Mouse (Mus musculus) T-helper 1 cell (primary cell): Measurements from ENCODE around the gene Cpm.

ENCODE experiments used
- in situ Hi-C: fragments of 300-600 bp; cut with MboI, MseI; formaldehyde crosslinking; loops from one replicate; pipeline ENCODE4 v1.15.1; 2025; ENCODE audit warnings: high pct_unique_total_duplicates

Gene Cpm

DNA sequence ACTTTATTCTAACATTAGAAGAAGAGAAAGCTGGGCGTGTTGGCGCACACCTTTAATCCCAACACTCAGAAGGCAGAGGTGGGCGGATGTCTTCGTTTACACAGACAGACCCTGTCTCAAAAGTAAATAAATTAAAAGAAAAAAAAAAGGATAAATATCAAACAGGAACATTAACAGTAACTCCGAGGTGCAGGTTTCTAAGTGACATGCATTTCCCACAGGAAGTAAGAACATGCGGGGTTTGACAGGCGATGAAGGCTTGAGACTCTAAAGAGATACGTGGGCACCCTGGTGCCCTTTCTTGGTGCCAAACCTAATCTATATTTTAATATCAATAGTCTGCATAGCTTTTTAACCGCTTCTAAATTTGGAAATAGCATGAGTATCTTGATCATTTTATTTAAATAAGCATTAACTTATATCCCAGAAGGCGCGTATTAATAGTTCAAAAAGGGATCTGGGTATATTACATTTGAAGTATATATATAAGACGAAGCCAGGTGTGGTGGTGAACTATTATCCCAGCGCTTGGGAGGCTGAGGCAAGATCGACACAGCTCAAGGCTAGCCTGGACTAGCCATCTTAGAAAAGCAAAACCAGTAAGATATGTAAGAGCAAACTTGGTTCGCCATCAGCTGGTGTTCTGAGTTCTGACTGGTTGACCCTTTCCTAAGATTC, 56.0 kb downstream of the Cpm start:
- in situ Hi-C loops = no loop called here

DNA sequence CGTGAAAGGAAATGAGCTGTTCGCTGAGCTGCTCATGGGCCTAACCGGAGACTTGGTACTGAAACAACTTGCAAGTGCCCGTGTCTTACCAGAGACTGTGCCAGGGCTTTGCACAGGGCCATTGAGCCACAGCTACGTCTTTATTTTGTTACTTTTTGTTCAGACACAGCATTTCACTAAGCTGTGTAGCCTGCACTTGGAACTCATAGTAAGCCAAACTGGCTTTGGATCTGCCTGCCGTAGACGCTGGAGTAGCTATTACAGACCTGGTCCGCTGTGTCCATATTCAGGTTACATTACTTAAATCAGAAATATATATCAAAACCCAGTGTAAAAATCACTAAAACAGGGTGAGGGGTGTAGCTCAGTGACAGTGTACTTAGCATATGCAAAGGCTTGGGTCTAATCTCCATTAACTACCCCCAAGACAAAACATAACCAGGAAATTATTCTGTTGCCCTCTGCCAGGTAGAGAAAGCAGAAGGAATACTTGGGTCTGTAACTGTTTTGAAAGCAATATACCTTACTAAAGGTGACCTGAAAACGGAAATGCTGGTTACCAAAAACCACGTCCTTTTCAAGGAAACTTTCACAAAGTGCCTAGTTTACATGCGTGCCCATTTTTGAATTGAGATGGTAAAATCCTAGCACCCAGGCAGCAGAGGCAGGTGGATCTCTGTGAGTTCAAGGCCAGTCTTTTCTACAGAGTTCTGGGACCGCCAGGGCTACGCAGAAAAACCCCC, 56.7 kb downstream of the Cpm start:
- in situ Hi-C loops = no loop called here

DNA sequence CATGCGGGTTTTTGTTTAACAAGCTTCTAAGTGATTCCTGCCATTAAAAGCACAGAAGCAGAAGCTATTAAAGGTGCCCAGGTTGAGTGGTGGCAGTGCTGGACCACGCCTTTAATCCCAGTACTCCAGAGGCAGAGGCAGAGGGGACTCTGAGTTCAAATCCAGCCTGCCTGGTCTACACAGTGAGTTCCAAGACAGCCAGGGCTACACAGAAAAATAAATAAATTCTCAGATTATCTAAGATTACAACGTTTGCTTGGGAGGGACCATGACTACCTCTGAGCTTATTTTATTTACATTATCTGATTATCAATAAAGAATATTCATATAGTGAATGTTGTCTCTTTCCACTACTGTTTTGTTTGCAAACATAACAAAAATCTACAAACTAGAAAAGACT, 57.7 kb downstream of the Cpm start:
- in situ Hi-C loops = no loop called here

DNA sequence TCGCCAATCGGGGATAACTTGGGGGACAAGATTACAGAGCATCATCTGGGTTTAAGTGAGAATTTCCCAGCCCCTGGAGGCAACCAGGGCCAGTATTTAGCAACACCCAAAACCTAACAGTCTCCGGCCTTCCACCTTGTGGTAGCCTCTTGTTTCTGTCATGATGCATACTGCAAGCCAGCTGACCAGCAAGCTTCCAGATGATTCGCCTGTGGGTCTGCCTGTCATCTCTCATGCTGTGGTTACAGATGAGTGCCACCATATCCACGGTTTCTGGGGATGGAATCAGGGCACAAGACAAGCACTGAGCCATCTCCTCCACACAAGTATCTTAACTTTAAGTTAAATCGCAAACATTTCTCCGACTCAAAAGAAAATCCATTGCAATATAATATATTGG, 58.3 kb downstream of the Cpm start:
- in situ Hi-C loops = no loop called here

DNA sequence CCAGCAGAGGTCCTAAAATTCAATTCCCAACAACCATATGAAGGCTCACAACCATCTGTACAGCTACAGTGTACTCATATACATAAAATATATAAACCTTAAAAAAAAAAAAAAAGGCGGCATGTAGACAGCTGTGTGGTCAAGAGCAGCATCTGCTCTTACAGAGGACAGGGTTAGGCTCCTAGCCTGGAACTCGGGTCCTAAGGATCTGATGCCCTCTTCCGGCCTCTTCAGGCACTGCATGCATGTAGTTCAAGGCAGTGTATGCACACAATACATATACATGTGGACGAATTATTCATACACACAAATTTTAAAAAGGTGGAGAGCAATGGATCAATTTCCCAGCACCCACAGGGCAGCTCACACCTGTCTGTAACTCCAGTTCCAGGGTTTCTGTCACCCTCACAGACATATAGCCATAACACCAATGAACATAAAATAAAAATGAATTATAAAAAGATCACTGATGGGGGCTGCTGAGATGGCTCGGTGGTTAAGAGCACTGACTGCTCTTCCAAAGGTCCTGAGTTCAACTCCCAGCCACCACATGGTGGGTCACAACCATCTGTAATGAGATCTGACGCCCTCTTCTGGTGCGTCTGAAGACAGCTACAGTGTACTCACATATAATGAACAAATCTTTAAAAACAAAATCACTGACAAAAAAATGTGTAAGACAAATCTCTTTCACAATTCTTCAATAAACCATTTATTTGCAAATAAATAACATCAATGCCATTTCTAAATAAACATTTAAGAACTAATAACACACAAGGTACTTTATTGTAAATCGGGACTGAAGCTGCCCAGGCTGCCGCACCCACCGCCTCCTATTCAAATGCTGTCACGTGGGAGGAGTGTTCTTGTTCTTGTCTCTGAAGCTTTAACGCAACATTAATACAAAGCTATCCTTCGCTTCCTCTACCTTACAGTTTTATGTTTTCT, 59.2 kb downstream of the Cpm start:
- in situ Hi-C loops = no loop called here

DNA sequence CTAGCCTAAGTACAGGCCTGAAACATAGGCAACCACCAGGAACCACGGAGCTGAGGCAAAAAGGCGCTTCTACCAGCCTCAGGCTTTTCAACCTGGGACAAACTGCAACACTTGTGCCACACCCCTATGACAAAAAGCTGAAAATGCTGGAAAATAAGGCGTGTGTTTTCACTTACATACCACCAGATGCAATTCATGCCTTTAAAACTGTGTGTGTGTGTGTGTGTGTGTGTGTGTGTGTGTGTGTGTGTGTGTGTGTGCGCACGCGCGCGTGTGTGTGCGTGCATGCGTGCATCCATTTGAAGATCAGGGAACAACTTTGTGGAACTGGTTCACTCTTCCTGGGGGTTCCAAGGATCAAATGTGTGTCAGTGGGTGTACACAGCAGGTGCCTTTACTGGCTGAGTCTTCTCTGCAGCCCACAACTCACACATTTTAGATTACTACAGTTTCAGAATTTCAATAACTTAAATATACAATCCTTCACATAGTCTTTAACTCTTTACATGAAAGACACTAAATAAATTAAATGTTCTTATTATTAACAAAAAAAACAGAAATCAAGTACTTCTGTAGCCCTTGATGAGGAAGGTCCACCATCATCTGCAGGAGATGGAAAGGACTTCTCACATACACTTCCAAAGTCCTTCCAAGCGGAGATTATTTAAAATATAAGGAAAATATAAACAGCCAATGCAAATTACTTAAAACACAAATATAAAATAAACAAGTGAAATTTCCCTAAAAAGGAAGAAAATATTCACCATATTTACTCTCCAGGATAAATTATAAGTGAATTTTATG, 60.2 kb downstream of the Cpm start:
- in situ Hi-C loops = no loop called here

DNA sequence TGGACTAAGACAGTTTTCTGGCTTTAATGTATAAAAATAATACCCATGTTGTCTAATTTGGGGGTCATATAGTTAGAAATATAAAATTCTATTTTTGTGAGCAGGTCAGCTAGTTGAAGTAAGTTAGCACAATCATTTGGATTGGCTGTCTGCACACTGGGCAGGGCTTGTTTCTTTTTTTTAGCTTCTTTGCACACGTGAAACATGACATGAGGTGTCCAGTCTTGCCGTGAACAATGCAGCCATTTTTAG, 60.7 kb downstream of the Cpm start:
- in situ Hi-C loops = no loop called here

DNA sequence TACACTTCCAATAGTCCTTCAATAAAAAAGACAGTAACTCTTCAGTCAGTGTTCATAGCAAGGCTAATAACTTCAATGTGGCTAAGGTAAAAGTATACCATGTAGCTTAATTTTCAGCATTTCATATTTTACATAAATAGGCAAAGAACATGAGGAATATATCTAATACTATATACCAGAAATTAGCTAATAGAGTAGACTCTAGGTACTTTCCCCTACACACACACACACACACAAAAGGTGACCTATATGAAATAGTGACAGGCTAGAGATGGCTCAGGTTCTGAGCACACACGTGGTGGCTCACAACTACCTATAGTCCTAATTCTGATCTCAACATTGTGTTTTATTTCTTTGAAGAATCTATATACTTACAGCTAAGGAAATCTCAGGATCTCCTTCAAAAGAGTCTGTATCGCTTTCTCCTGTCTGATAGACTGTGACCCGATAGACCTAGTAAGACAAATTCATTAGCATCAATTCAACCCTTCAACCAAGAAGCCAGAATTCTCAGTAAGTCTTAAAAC, 61.5 kb downstream of the Cpm start:
- in situ Hi-C loops = no loop called here

DNA sequence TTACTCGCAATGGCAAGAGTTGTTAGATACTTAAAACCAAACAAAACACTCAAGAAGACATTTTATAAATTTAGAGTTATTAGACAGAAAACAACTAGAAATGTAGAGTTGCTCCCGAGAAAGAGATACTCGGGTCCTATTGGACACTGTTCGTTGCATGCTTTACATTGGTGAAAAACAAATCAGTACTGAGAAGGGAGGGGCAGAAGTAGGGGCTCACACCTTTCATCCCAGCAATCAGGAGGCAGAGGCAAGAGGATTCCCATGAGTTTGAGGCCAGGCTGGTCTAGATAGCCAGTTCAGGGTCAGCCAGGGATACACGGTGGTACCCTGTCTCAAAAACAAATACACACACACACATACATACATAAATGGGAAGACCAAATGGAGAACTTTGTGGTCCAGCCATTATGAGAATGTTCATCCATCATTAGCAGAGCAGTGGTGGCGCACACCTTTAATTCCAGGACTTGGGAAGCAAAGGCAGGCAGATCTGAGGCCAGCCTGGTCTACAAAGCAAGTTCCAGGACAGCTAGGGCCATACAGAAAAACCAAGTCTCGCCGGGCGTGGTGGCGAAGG, 62.2 kb downstream of the Cpm start:
- in situ Hi-C loops = no loop called here

DNA sequence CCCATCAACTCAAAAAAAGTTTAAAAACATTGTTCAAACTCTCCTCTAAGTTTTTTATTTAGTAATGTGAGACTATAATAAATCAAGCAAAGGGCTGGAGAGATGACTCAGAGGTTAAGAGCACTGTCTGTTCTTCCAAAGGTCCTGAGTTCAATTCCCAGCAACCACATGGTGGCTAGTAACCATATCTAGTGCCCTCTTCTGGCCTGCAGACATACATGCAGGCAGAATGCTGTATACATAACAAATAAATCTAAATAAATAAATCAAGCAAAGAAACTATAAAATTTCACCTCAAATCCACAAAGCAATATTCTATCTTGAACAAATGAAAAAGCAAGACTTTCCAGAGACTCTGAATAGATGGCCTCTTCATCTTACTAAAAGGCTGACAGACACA, 62.9 kb downstream of the Cpm start:
- in situ Hi-C loops = no loop called here

DNA sequence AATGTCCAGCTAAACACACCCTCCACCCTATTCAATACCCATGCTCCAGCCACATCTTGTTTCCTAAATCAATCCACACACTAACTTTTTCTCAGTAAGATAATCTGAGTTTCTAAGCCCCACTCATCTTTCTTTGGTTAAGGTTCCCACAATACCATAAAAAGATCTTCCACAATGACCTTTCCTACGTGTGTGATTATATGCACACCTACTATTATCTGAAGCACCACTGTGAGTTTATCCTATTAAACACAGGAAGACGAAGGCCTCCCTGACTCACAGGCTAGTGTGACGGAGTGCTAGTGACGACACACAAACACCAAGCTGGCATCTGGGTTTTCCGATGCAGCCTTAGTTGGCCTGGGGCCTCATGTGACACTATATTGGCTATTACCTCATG, 63.7 kb downstream of the Cpm start:
- in situ Hi-C loops = no loop called here

DNA sequence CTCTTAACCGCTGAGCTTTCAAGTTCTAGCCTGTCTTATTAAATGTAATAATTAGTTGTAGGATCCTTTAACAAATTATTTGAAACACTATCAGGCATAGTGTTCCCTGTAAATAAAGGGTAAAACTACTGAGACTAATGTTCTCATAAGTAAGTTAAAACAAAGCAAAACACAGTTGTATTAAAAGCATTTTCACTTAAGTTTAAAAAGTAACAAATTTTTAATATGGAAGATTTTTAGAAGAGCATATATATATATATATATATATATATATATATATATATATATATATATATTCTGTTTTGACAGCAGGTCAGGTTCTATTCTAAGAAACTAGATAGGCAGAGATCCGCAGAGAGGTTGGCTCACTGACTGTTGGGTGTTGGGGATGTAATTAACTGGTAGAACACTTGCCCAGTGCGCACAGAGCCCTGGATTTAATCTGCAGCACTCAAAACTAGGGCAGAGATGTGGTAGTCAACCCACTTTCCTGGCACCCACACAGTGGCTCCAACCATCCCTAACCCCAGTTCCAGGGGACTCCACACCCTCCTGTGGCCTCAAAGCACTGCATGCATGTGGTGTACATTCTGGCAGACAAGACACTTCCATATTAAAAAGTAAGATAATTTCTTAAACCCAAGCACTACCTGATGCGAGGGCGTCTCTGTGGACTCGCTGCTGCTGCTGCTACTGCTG, 65.1 kb downstream of the Cpm start:
- in situ Hi-C loops = no loop called here

DNA sequence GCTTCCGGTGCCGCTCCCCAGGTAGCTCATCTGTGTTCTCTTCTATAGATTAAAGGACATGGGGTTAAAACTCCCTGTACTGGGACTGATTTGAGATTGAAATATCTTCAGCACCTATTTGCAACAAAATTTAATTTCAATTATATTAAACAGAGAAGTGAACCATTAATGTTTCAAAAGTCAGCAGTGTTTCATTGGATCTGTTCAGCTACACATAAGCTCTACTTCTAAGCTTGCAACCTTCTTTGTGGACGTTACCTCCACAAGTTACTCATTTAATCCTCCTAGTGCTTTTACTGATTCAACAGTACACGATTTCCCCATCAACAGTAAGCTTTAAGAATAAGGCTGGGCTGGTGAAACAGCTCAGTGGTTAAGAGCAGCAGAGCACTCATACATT, 65.7 kb downstream of the Cpm start:
- in situ Hi-C loops = no loop called here

DNA sequence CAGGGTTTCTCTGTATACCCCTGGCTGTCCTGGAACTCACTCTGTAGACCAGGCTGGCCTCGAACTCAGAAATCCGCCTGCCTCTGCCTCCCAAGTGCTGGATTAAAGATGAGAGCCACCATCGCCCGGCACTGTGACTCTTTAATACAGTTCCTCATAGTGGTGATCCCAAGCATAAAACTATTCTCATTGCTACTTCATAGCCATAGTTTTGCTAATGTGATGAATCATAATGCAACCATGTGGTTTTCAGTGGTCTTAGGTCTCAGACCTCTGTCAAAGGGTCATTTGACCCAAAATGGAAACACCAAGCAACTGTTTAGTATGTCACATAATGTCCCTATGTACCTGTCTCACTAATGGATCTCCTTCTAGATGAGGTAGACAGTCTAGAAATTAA, 66.3 kb downstream of the Cpm start:
- in situ Hi-C loops = no loop called here

DNA sequence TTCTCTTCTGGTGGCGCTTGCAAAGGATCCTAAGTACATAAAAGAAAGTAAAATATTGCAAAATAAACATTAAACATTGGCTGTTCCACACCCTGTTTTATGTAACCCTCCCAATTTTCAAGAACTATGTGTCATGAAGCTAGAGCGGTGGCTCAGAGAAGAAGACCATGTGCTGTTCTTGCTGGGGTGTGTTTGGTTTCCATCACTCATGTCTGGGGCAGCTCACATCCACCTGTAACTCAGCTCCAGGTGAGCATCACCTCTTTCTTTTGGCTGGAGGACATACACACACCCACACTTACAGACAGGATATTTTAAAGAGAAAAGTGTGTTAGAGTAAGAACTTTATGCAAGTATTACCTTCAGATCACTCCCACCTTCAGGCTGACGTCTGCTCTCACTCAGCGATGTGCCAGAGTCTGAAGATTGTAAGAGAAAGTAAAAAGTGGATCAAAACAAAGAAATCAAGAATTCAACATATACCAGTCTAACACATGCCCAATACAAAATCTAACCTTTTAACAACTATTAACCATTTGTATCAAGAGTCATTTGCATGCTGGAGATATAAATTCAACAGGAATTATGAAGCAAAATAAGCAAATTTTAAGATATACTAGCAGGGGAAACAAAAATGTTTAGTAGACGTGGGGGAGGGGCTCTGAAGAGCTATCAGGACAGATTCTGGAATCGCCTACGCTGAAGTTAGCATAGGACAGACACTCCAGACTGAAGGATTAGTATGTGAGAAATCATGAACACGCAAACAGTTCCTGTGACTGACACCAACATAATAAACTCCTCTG, 66.9 kb downstream of the Cpm start:
- in situ Hi-C loops = no loop called here

DNA sequence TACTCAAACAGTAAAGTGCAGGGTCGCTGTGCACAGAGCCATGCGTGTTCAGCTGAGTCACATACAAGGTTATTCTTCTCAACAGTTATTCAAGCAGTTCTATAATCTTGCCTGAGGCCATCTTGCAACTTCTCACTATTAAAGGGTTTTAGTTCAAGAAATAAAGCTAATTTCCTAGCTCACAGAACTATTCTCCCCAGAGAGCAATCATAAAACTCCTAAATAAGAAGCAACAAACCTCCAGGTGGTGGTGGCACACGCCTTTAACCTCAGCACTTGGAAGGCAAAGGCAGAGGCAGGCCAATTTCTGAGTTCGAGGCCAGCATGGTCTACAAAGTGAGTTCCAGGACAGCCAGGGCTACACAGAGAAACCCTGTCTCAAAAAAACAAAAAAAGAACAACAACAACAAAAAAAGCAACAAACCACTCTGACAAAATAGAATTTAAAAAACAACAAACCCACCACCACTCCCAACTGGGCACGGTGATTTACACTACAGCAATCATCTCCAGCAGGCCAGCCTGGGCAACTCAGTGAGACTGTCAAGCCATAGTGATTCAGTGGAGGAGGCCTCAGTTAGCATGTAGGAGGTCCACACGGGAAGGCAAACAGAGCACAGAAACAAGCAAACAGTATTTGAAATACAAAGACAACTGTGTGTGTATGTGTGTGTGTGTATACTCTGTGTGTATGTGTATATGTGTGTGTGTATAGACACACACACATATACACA, 67.7 kb downstream of the Cpm start:
- in situ Hi-C loops = no loop called here

DNA sequence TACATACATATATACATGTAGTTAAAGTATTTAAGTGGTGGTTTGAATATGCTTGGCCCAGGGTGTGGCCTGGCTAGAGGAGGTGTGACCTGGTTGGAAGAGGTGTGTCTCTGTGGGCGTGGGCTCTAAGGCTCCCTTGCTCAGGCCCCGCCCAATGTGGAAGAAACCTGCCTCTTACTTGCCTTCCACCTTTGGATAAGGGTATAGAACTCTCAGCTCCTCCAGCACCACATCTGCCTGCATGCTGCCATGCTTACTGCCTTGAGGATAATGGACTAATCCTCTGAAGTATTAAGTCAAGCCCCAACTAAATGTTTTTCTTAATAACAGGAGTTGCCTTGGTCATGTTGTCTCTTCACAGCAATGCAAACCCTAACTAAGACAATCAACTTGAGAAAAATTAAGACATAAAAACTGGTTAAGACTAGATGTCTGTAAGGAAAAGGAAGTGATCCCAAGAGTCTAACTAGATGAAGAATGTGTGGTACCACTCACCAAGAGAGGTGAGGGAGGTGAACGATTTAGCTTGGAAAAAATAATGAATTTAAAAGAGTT, 68.3 kb downstream of the Cpm start:
- in situ Hi-C loops = no loop called here

DNA sequence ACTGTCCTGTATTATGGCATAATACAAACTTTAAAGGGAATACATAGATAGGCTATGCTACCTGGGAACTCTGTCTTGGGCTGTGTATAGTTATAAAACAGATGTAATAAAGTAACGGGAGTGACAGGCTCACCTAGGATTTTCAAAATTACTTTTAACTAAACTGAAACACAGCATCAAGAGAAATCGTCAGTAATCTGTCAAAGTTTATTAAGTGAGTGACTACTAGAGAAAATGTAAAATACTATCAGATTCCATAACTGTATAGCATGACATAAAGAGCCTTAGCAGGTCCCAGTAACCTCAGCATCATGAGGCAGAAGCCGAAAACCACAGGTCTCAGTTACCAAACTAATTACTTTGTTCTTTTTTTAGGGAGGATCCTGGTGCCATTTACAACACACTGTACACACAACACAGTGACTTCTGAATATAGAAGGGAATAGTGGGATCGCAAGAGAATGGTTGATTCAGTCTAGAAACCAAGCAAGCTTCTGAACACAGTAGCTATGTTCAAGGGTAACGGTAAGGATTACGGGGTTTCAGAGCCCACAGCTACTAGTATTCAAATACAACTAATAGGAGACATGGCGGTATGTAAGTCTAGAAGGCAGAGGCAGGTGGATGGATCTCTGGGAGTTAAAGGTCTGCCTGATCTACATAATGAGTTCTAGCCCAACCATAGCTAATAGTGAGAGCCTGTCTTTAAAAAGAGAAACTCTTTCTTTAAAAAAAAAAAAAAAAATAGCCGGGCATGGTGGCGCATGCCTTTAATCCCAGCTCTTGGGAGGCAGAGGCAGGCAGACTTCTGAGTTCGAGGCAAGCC, 69.2 kb downstream of the Cpm start:
- in situ Hi-C loops = no loop called here
